Mouse (Mus musculus) telencephalon, adult 2 months (tissue): ENCODE data around the gene Zfp358.
A peak's percentile ranks its signal among the peaks of the same experiment; 100 is the strongest.

Experiments used
- DNase-seq: peaks from one replicate; pipeline ENCODE4 v3.0.0-alpha.2; 2011; ENCODE audit warnings: low read depth, low spot score

Zfp358 gene

DNA sequence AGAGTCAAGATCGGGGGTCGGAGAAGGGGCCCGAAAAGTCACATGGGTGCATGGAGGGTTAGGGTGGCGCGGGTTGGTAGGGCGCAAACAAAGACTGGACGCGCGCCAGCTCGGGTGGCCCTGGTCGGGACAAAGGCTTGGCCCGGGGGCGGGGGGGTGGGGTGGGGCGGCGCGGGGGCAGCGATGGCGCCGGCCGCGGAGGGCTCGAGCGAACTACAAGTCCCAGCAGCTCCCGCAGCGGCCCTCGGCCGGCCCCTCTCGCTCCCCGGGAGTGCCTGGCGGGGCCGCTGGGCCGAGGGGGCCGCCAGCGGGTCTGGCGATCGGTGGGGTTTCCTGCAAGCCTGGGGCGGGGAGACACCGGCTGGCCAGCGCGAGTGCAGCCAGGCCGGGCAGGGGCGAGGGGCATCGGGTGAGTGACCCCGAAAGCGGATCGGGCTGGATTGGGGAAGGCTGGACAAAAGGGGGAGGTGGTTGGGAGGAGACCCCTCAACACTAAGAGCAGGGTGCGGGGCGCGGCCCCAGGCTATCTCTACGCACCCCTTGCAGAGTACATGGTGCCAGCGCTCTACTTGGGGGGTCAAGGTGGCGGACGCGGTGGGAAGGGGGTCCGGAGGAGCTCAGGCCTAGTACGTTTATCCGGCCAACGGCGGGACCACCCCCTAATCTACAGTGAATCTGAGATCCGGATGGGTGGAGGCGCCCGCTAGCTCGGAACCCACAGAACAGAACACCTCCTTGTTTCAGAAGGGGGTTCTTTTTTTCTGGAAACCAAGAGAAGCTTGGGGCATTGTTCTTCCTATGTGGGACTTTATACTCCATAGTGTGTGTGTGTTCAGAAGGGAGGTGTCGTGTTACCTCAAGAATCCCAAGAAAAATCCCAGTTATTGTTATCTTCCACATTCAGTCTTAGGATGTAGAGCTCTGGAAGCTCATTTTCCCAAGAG is at the start of gene Zfp358:
TSS of gene Zfp358 (plus strand) at position 238 of the 944 bp plus-strand sequence.
- no peak for DNase-seq

- no peak for DNase-seq
These were observed 43.7 kb upstream of the Zfp358 start for GRCm38 (mm10) chr8:3449226-3449625.

DNA sequence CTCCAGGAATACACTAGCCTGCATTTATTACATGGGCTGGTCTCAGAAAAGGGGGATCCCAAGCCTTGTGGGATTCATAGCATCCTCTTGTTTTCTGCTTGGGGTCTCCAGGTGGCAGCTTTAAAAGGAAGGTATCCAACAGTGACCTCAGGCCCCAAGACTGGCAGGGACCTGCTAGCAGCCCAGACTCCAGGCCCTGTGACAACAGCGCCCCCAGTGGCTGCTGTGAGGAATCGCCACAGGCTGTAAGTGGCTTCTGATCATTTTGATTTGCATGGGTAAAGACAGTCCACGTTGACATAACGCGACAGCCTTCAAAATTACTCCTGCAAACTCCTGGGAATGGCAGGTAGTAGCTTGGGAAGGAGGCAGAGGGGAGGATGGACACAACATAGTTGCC is 42.3 kb upstream of the Zfp358 start:
- DNase-seq = no peak

- no peak for DNase-seq
These were observed 40.9 kb upstream of the Zfp358 start for GRCm38 (mm10) chr8:3451992-3452391.

DNA sequence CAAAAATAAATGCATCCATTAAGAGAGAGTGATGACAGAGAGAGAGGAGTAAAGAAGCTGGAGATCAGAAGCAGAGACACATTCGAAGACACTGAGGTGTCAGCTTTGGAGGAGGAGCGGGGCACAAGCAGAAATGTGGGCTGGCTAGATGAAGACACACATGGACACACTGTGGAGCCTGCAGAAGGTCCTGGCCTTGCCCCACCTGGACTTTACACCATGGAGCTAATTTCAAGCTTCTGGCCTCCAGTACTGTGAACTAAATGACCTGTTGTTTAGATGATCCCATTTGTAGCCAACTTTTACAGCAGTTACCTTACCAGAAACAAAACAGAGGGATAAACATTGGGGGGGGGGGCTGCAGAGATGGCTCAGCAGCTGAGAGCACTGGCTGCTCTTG is 29.7 kb upstream of the Zfp358 start:
- DNase-seq = no peak

GRCm38 (mm10) chr8:3464309-3464708 is 28.6 kb upstream of the Zfp358 start:
- DNase-seq = no peak

- DNase-seq = peak; percentile 65
These were observed 25.7 kb upstream of the Zfp358 start, which contains the start of gene Pex11g for GRCm38 (mm10) chr8:3467006-3467885. Gene Pex11g, minus strand, starts transcription at chr8:3467680.

GRCm38 (mm10) chr8:3467886-3468545 is 24.9 kb upstream of the Zfp358 start:
- no peak for DNase-seq

DNA sequence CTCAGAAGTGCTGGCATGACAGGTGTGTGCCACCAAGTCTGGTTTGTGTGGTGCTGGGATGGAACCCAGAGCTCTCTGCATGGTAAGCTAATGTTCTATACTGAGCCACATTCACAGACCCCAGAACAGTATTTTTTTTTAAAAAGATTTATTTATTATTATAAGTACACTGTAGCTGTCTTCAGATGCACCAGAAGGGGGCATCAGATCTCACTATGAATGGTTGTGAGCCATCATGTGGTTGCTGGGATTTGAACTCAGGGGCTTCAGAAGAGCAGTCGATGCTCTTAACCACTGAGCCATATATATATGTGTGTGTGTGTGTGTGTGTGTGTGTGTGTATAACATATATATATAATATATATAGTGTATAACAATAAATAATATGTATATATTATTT is 24.1 kb upstream of the Zfp358 start:
- no peak for DNase-seq

GRCm38 (mm10) chr8:3470562-3470961 is 22.4 kb upstream of the Zfp358 start, which contains the start of gene Tex45:
Gene Tex45, plus strand, starts transcription at chr8:3470862.
- no peak for DNase-seq

DNA sequence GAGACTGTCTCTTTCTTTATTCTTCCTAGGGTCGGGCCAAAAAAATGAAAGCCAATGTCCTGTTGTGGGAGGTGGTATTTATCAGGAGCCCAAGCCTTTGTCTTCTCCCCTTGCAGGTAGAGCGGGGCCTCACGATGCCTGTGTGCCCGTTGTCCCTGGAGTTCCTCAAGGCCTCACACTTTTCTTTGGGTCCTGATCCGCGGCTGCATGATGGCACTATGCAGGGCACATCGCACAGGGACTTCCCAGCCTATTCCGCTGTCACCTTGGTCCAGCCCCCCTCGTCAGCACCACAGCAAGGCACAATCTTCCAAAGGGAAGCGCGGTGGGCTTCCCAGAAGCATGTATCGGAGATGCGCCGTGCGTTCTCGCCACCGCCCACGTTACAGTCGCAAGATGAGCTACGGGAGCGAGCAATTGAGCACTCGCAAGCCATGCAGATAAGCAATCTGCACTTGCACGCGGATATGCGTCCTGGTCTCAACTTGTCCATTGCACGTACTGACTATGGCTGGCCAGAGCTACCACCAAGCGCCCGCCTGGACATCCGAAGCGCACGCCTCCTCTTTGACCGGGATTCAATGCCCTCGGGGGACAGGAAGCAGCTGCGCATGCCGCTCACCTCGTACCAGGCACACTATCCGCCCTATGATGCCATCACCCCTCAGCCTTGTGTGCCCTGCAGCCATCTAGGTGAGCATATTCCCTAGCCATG is 17.1 kb upstream of the Zfp358 start:
- DNase-seq = no peak

- no peak for DNase-seq
These were observed 12.6 kb upstream of the Zfp358 start for GRCm38 (mm10) chr8:3480221-3480785.

DNA sequence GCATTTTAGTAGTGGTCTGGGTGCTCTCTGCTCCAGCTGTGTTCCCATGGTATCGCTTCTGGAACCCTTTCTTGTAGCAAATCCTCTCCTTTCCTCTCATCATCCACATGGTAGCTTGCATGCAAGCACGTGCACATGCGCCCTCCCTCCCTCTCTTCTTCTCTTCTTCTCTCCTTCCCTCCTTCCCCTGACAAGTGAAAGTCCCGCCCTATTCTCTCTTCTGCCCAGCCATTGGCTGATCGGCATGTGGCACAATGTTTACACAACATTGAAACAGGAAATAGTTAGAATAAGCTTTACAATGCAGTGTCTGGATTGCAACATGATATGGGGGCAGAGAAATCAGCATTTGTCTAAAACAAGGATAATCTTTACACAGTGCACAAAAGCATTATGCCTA is 11.3 kb upstream of the Zfp358 start:
- DNase-seq = no peak

GRCm38 (mm10) chr8:3482240-3482740 is 10.6 kb upstream of the Zfp358 start:
- DNase-seq = no peak

GRCm38 (mm10) chr8:3483546-3483945 is 9.4 kb upstream of the Zfp358 start:
- DNase-seq = no peak

DNA sequence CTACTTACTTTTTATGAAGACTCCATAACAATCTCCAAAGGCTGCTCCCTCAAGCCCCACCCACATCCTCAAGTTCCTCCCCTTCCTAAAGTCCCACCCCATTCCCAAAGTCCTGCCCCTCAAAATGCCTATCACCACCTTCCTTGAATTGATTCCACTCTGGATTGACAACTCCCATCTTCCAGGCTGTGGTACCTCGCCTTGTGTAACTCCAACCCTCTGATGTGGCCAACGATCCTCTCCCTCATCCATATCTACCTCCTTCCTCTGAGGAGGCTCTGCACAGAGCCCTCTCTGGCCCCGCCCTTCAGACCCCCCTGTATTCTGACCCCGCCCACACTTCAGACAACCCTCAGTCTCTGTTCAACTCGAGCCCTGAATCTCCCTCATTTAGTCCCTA is 7.7 kb upstream of the Zfp358 start:
- DNase-seq = no peak

DNA sequence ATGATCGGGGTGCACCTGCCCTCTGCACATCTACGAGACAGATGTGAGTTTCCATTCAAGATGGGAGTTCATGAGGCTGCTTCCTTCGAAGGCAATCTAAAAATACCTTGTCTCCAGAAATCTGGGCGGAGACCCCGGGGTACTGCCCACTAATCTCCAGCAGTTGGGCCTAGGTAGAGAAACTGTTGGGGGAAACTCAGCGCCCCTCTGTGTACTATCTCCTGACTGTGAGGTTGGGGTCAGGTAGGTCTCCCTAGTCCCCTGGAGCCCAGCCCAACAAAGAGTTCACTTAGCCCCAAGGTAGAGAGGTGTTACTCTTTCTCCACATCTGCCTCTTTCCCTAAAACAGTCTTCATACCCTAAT is 889 bp downstream of the Zfp358 start:
- no peak for DNase-seq

DNA sequence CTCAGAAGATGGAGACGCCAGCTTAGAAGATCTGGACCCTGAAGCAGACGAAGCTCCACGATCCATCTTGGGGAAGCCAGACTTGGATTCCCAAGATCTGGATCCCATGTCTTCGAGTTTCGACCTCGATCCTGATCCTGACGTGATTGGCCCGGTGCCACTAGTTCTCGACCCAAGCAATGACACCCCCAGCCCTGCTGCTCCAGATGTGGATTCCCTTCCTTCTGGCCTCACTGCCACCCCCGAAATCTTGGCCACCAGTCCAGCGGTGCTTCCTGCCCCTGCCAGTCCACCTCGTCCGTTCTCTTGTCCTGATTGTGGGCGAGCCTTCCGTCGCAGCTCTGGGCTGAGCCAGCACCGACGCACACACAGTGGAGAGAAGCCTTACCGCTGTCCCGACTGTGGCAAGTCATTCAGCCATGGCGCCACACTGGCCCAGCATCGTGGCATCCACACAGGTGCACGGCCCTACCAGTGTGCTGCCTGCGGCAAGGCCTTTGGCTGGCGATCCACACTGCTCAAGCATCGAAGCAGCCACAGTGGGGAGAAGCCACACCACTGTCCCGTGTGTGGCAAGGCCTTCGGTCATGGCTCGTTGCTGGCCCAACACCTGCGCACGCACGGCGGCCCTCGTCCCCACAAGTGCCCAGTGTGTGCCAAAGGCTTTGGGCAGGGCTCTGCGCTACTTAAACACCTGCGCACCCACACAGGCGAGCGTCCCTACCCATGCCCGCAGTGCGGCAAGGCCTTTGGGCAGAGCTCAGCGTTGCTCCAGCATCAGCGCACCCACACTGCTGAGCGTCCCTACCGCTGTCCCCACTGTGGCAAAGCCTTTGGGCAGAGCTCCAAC is 2.9 kb downstream of the Zfp358 start:
- no peak for DNase-seq

DNA sequence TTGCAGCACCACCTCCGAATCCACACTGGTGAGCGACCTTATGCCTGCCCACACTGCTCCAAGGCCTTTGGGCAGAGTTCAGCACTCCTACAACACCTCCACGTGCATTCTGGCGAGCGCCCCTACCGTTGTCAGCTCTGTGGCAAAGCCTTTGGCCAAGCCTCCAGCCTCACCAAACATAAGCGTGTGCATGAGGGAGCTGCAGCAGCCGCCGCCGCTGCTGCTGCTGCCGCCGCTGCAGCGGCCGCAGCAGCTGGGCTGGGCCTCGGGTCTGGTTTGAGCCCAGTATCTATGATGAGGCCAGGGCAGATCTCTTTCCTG is 3.5 kb downstream of the Zfp358 start:
- DNase-seq = no peak

DNA sequence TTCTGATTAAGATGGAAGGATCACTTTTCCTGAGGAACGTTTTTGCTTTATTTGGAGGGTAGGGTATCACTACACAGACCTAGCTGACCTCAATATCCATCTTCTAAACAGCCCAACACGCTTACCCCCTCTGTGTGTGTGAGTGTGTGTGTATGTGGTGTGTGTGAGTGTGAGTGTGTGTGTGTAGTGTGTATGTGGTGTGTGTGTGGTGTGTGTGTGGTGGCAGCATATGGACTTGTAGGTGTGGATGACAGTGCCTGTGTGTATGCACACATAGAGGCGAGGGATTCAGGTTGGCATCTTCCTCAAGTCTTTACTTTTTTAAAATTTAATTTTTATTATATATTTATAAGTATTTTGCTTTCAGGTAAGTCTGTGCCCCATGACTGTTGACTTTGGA is 5.6 kb downstream of the Zfp358 start:
- DNase-seq = no peak
